Mouse (Mus musculus) embryonic facial prominence, embryonic 12.5 days (tissue): ENCODE results near the gene Lrrc1. TPM values are rescaled to one million over a fixed set of nuclear protein-coding genes. Genes with fewer than 3 reads are reported as not detected.

Source experiments
- ATAC-seq: fragments of 200-750 bp; cut with Nextera tagmentation; 2 replicates; pipeline ENCODE4 v1.8.0; 2017; ENCODE audit not compliant: insufficient number of reproducible peaks, insufficient read depth, low FRiP score, low TSS enrichment
- H3K27ac ChIP-seq: fragments of 300-500 bp; sonication (generic); 2 replicates; pipeline ENCODE4 v1.5.1; 2016; ENCODE audit warnings: mild to moderate bottlenecking
- H3K27me3 ChIP-seq: fragments of 300-500 bp; sonication (generic); 2 replicates; pipeline ENCODE4 v1.6.1; 2016; ENCODE audit warnings: mild to moderate bottlenecking, moderate library complexity
- H3K36me3 ChIP-seq: fragments of 300-500 bp; sonication (generic); 2 replicates; pipeline ENCODE4 v1.6.1; 2016; ENCODE audit warnings: mild to moderate bottlenecking
- H3K4me1 ChIP-seq: fragments of 300-500 bp; sonication (generic); 2 replicates; pipeline ENCODE4 v1.6.1; 2016
- H3K4me2 ChIP-seq: fragments of 300-500 bp; sonication (generic); replicated peaks from 2 replicates; pipeline ENCODE4 v1.6.1; 2016; ENCODE audit warnings: mild to moderate bottlenecking, moderate library complexity
- H3K4me3 ChIP-seq: fragments of 300-500 bp; sonication (generic); 2 replicates; pipeline ENCODE4 v1.5.1; 2016; ENCODE audit warnings: mild to moderate bottlenecking
- H3K9ac ChIP-seq: fragments of 300-500 bp; sonication (generic); 2 replicates; pipeline ENCODE4 v1.6.1; 2016; ENCODE audit warnings: mild to moderate bottlenecking, moderate library complexity
- H3K9me3 ChIP-seq: fragments of 300-500 bp; sonication (generic); 2 replicates; pipeline ENCODE4 v1.6.1; 2016; ENCODE audit warnings: mild to moderate bottlenecking, moderate library complexity
- WGBS: fragments of 180-500 bp; shearing (Covaris S2); methylation state at CpG from one replicate; pipeline ENCODE4 v1.1.7; 2016; 5-methylcytosine and 5-hydroxymethylcytosine counted together
- microRNA-seq: library from miRNA; unstranded; fragments of <30 nt; microRNA quantifications from one replicate; pipeline ENCODE4, GENCODE M21; 2017
- polyA plus RNA-seq: library from polyadenylated mRNA; unstranded; fragments of >200 nt; fragmentation: Nextera tagmentation; extraction: Ambion mirVana; gene quantifications from 2 replicates; pipeline ENCODE4 v1.2.1, GENCODE M21; 2016

The Lrrc1 gene
- polyA plus RNA-seq, 1 experiment from 2014 or later = 15.2 TPM

DNA sequence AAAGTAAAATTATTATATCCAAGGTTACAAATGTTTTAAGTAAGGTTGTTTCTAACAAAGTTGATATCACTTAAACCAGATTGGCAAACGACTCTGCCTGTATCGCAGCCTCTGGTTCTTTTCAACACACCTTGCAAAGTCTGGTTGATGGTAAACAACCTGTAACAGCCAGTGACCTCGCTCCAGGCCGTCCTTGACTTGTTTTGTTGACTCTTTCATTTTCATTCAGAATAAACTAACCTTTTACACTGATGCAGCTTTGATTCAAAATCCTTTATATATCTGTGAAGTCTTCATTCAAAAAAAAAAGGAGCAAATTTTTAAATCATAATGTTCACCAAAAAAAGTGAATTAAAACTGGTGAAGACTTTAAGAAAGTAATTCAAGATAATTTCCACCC is 147.6 kb downstream of the Lrrc1 start:
- H3K4me2 ChIP-seq = no peak overlapping the region
- 70% methylated on average over 4 of the region's 4 CpGs for WGBS
- no peak overlapping the region for H3K4me3 ChIP-seq
- no peak for ATAC-seq
- H3K9ac ChIP-seq = no peak overlapping the region
- H3K27ac ChIP-seq = no peak overlapping the region
- no peaks in the 10 kb centered on the region for H3K27me3 ChIP-seq
- H3K4me1 ChIP-seq = no peaks in the 10 kb centered on the region
- H3K36me3 ChIP-seq = no peaks in the 10 kb centered on the region
- no peaks in the 10 kb centered on the region for H3K9me3 ChIP-seq

DNA sequence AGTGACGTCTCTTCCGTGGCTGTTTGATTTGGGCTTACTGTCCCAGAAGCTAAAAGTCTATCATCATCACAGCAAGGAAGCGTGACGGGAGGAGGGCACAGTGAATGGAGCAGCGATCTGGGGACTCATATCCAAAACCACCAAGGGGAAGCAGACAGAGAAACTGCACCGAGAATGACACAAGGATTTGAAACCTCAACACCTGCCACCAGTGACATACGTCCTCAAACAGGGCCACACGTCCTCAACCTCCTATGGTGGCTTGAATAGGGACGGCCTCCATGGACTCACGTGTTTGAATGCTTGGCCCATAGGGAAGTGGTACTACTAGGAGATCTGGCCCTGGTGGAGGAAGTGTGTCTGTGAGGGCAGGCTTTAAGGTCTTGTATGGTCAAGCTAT is 153.4 kb downstream of the Lrrc1 start:
- Histone ChIP-seq H3K4me2 (no peak overlapping the region), H3K9me3 (no peaks in the 10 kb centered on the region), H3K27ac (no peak overlapping the region), H3K9ac (no peak overlapping the region), H3K4me3 (no peak overlapping the region), H3K36me3 (no peaks in the 10 kb centered on the region), H3K4me1 (no peaks in the 10 kb centered on the region), H3K27me3 (no peaks in the 10 kb centered on the region)
- no peak for ATAC-seq
- WGBS = 92% methylated on average over 10 of the region's 10 CpGs

- 87% methylated on average over 8 of the region's 8 CpGs for WGBS
- ATAC-seq = no peak
- no peaks in the 10 kb centered on the region for H3K4me1 ChIP-seq
- H3K9me3 ChIP-seq = no peaks in the 10 kb centered on the region
- H3K27me3 ChIP-seq = no peaks in the 10 kb centered on the region
- H3K9ac ChIP-seq = no peak overlapping the region
- H3K4me2 ChIP-seq = no peak overlapping the region
- no peak overlapping the region for H3K27ac ChIP-seq
- no peak overlapping the region for H3K4me3 ChIP-seq
- no peaks in the 10 kb centered on the region for H3K36me3 ChIP-seq
Observed at GRCm38 (mm10) chr9:77388956-77389355, 155.7 kb downstream of the Lrrc1 start.

GRCm38 (mm10) chr9:77386751-77387150 is 157.9 kb downstream of the Lrrc1 start:
- Histone ChIP-seq H3K4me3 (no peak overlapping the region), H3K9ac (no peak overlapping the region), H3K9me3 (no peaks in the 10 kb centered on the region), H3K27me3 (no peaks in the 10 kb centered on the region), H3K4me2 (no peak overlapping the region), H3K4me1 (no peaks in the 10 kb centered on the region), H3K36me3 (no peaks in the 10 kb centered on the region), H3K27ac (no peak overlapping the region)
- 27% methylated on average over 1 of the region's 1 CpGs for WGBS
- ATAC-seq = no peak

- Histone ChIP-seq H3K9me3 (no peaks in the 10 kb centered on the region), H3K36me3 (no peaks in the 10 kb centered on the region), H3K9ac (no peak overlapping the region), H3K27ac (no peak overlapping the region), H3K4me1 (no peaks in the 10 kb centered on the region), H3K4me2 (no peak overlapping the region), H3K4me3 (no peak overlapping the region), H3K27me3 (no peaks in the 10 kb centered on the region)
- ATAC-seq = no peak
- WGBS = 85% methylated on average over 12 of the region's 12 CpGs
Observed at GRCm38 (mm10) chr9:77385611-77386010, 159.1 kb downstream of the Lrrc1 start.

- H3K27me3 ChIP-seq = no peaks in the 10 kb centered on the region
- no peak overlapping the region for H3K4me3 ChIP-seq
- no peak overlapping the region for H3K4me2 ChIP-seq
- no peaks in the 10 kb centered on the region for H3K4me1 ChIP-seq
- ATAC-seq = no peak
- H3K9ac ChIP-seq = no peak overlapping the region
- no peaks in the 10 kb centered on the region for H3K36me3 ChIP-seq
- no peak overlapping the region for H3K27ac ChIP-seq
- no peaks in the 10 kb centered on the region for H3K9me3 ChIP-seq
- WGBS = 86% methylated on average over 9 of the region's 9 CpGs
Observed at GRCm38 (mm10) chr9:77384651-77385050, 160.0 kb downstream of the Lrrc1 start.

DNA sequence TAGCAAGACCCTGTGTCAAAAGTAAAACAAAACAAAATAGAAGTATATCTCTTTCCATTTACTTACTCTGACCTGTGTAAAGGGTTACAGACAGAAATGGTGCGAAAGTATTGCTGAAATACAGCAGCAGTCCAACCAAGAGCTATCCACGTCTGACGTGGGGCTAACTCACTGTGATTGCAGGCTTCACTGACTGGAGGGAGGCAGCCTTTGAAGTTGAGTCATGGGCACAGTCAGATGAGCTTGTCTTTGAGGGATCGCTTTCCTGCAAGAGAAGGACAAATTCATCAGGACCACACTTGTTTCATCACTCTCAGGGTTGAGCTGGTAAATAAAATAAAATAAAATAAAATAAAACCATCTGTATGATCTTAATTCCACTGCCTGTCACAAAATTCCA is 160.7 kb downstream of the Lrrc1 start:
- Histone ChIP-seq H3K4me3 (no peak overlapping the region), H3K9ac (no peak overlapping the region), H3K36me3 (no peaks in the 10 kb centered on the region), H3K9me3 (no peaks in the 10 kb centered on the region), H3K27ac (no peak overlapping the region), H3K4me2 (no peak overlapping the region), H3K27me3 (no peaks in the 10 kb centered on the region), H3K4me1 (no peaks in the 10 kb centered on the region)
- WGBS = 63% methylated on average over 4 of the region's 4 CpGs
- no peak for ATAC-seq

GRCm38 (mm10) chr9:77382514-77382913 is 162.2 kb downstream of the Lrrc1 start:
- Histone ChIP-seq H3K4me1 (no peaks in the 10 kb centered on the region), H3K27me3 (no peaks in the 10 kb centered on the region), H3K9me3 (no peaks in the 10 kb centered on the region), H3K4me3 (no peak overlapping the region), H3K27ac (no peak overlapping the region), H3K36me3 (no peaks in the 10 kb centered on the region), H3K4me2 (no peak overlapping the region), H3K9ac (no peak overlapping the region)
- 49% methylated on average over 3 of the region's 3 CpGs for WGBS
- no peak for ATAC-seq

GRCm38 (mm10) chr9:77381565-77381964 is 163.1 kb downstream of the Lrrc1 start:
- H3K4me3 ChIP-seq = no peak overlapping the region
- H3K4me2 ChIP-seq = no peak overlapping the region
- no peaks in the 10 kb centered on the region for H3K4me1 ChIP-seq
- no peaks in the 10 kb centered on the region for H3K36me3 ChIP-seq
- H3K9me3 ChIP-seq = no peaks in the 10 kb centered on the region
- 12% methylated on average over 5 of the region's 5 CpGs for WGBS
- no peak overlapping the region for H3K9ac ChIP-seq
- ATAC-seq = no peak
- no peaks in the 10 kb centered on the region for H3K27me3 ChIP-seq
- H3K27ac ChIP-seq = no peak overlapping the region

Small RNAs within 50 kb of the gene (microRNA-seq; reads per million reads assigned to microRNA genes)
- not detected for gene Gm25250

Other genes starting within 250 kb of the Lrrc1 start
- gene Mlip, start 191.9 kb downstream of the Lrrc1 start, polyA plus RNA-seq = 0.10 and 0.47 TPM in 2 replicates
- gene Klhl31, start 91.6 kb upstream of the Lrrc1 start, polyA plus RNA-seq = 3.5 and 4.3 TPM in 2 replicates
- gene Gclc, start 209.7 kb upstream of the Lrrc1 start, polyA plus RNA-seq = 18.0 and 18.3 TPM in 2 replicates